28 mouse cellular contexts compared by ENCODE assay signal in genomic region chr3:117049410-117049809, GRCm38 (mm10).
DNase-seq lines count a peak whose midpoint lies in the region; ATAC-seq and TF ChIP-seq lines count a peak whose summit lies in the region.
"Had no signal": no experiment of that assay in that cellular context is flagged by ENCODE, and none has a peak within 500 bp of the region (broad histone marks: within the 10 kb centered on the region; RNA-seq: fewer than 3 reads in every experiment).

No protein-coding gene starts in this region.

- TF ChIP-seq CTCF in liver, postnatal 0 days (IDR thresholded peaks at IDR 0.05; ENCODE audit: low read depth), result no peak
- TF ChIP-seq CTCF in MEL (IDR thresholded peaks at IDR 0.05 in 2 of 3, conservative IDR thresholded peaks at IDR 0.05 in 1 of 3; ENCODE audit: control insufficient read depth in 1 of 3, insufficient read depth in 1 of 3, low read depth in 2 of 3, low read length in 3 of 3, poor library complexity in 1 of 3, severe bottlenecking in 1 of 3), result no peak

- H3K4me3 ChIP-seq in liver, postnatal 0 days (ENCODE audit: low read depth, low read length), result no peak overlapping the region
- H3K4me3 ChIP-seq in liver, embryonic 12.5 days, result no peak overlapping the region
- H3K4me3 ChIP-seq in MEL (ENCODE audit: control insufficient read depth in 1 of 2, insufficient read depth in 1 of 2, low read depth in 2 of 2, low read length in 2 of 2), result no peak overlapping the region
- H3K4me3 ChIP-seq in hindbrain, embryonic 13.5 days, result no peak overlapping the region
- H3K4me3 ChIP-seq: forebrain, embryonic 10.5 days; forebrain, embryonic 13.5 days; heart, embryonic 15.5 days; hindbrain, embryonic 10.5 days had no signal

- H3K4me2 ChIP-seq in liver, postnatal 0 days (ENCODE audit: low read depth, low read length), result no peak overlapping the region
- H3K4me2 ChIP-seq in liver, embryonic 12.5 days, result no peak overlapping the region
- H3K4me2 ChIP-seq in hindbrain, embryonic 13.5 days, result no peak overlapping the region
- H3K4me2 ChIP-seq: forebrain, embryonic 13.5 days; heart, embryonic 11.5 days; heart, embryonic 15.5 days; hindbrain, embryonic 14.5 days had no signal

- no peaks in the 10 kb centered on the region for H3K4me1 ChIP-seq in liver, postnatal 0 days (ENCODE audit: insufficient read depth)
- no peaks in the 10 kb centered on the region for H3K4me1 ChIP-seq in liver, embryonic 12.5 days
- peaks cover 0 to 10% of the 10 kb centered on the region in 2 experiments; a peak in 2 of 4 replicates for H3K4me1 ChIP-seq in MEL (ENCODE audit: control insufficient read depth in 1 of 2, insufficient read depth in 2 of 2, low read length in 2 of 2)
- H3K4me1 ChIP-seq in hindbrain, embryonic 13.5 days (replicated peaks), result no peaks in the 10 kb centered on the region
- H3K4me1 ChIP-seq: forebrain, embryonic 10.5 days; forebrain, embryonic 13.5 days; hindbrain, embryonic 10.5 days had no signal

- TF ChIP-seq POLR2A in MEL (IDR thresholded peaks at IDR 0.05; ENCODE audit: control insufficient read depth in 1 of 2, insufficient read depth in 1 of 2, low read depth in 1 of 2, low read length in 2 of 2, poor library complexity in 1 of 2), result no peak

- no peaks in the 10 kb centered on the region for H3K79me2 ChIP-seq in MEL (ENCODE audit: control insufficient read depth, insufficient read depth, low read length, poor library complexity)

- WGBS in liver, postnatal 0 days (ENCODE audit: insufficient replicate concordance), result 52% methylated on average over 3 of the region's 3 CpGs
- WGBS in liver, embryonic 12.5 days (ENCODE audit: insufficient replicate concordance), result 47% methylated on average over 3 of the region's 3 CpGs
- 74% methylated on average over 3 of the region's 3 CpGs for whole genome bisulfite sequencing in hindbrain, embryonic 13.5 days

- H3K9me3 ChIP-seq in liver, postnatal 0 days (ENCODE audit: low read length), result no peaks in the 10 kb centered on the region
- no peaks in the 10 kb centered on the region for H3K9me3 ChIP-seq in liver, embryonic 12.5 days (replicated peaks)
- H3K9me3 ChIP-seq in MEL (replicated peaks; ENCODE audit: insufficient read depth, low read length), result no peaks in the 10 kb centered on the region
- H3K9me3 ChIP-seq in hindbrain, embryonic 13.5 days, result no peaks in the 10 kb centered on the region
- H3K9me3 ChIP-seq: forebrain, embryonic 10.5 days; forebrain, embryonic 13.5 days; heart, embryonic 15.5 days; hindbrain, embryonic 10.5 days had no signal

- no peak for TF ChIP-seq RAD21 in MEL (IDR thresholded peaks at IDR 0.05; ENCODE audit: low read depth, low read length)

- peak; percentile 18 for DNase-seq in liver, postnatal 0 days
- DNase-seq in MEL (ENCODE audit: low read depth, low spot score), result peak; percentile 95
- DNase-seq in adipocyte (ENCODE audit: low spot score), result peak; percentile 29
- DNase-seq in layer of hippocampus, adult 9-11 months, result no peak
- no peak for DNase-seq in adrenal gland, postnatal 10 days
- DNase-seq: adrenal gland, adult 8-10 months; adrenal gland, postnatal 36 days; cerebellum, adult 18-20 months; cerebellum, adult 9-10 months; cerebellum, postnatal 25 days; gastrocnemius, postnatal 10 days; gastrocnemius, postnatal 36 days; heart, adult 11 months; heart, postnatal 10 days; heart, postnatal 36 days had no signal

- 0 out of 2 replicates have a peak overlapping the region, but pooled peaks have one; percentile 0 for H3K27ac ChIP-seq in liver, postnatal 0 days (ENCODE audit: low read depth)
- H3K27ac ChIP-seq in liver, embryonic 12.5 days, result no peak overlapping the region
- peak overlapping the region; percentile 5; the same call in 1 of the 2 replicates for H3K27ac ChIP-seq in MEL (ENCODE audit: control insufficient read depth, low read depth, low read length)
- no peak overlapping the region for H3K27ac ChIP-seq in hindbrain, embryonic 13.5 days
- H3K27ac ChIP-seq: forebrain, embryonic 10.5 days; forebrain, embryonic 13.5 days; heart, embryonic 15.5 days; hindbrain, embryonic 10.5 days; hindbrain, embryonic 14.5 days; hindbrain, postnatal 0 days had no signal

- peak; percentile 56; the same call in 1 of the 2 replicates for ATAC-seq in liver, postnatal 0 days
- ATAC-seq in liver, embryonic 12.5 days, result no peak
- ATAC-seq in megakaryocyte progenitor cell, adult 5-6 weeks (replicated peaks; ENCODE audit: poor library complexity), result peak; percentile 69
- ATAC-seq in hindbrain, embryonic 13.5 days (ENCODE audit: low FRiP score), result no peak
- ATAC-seq: CD4-positive, CD25-positive, alpha-beta regulatory T cell, adult 4 months; forebrain, embryonic 13.5 days; forebrain, embryonic 16.5 days; hindbrain, postnatal 0 days; inflammation-experienced regulatory T-cells, adult 6 months had no signal

- H3K27me3 ChIP-seq in liver, postnatal 0 days (ENCODE audit: insufficient read depth, low read length), result no peaks in the 10 kb centered on the region
- no peaks in the 10 kb centered on the region for H3K27me3 ChIP-seq in liver, embryonic 12.5 days (replicated peaks)
- no peaks in the 10 kb centered on the region for H3K27me3 ChIP-seq in MEL (ENCODE audit: control insufficient read depth in 1 of 2, insufficient read depth in 2 of 2, low read length in 2 of 2)
- no peaks in the 10 kb centered on the region for H3K27me3 ChIP-seq in hindbrain, embryonic 13.5 days
- H3K27me3 ChIP-seq: forebrain, embryonic 13.5 days; heart, embryonic 15.5 days had no signal

- TF ChIP-seq EP300 in liver, postnatal 0 days (IDR thresholded peaks at IDR 0.05; ENCODE audit: low read depth), result no peak
- TF ChIP-seq EP300 in MEL (IDR thresholded peaks at IDR 0.05; ENCODE audit: low read depth in 1 of 2, low read length in 2 of 2), result peak in 1 of 2 experiments; percentile 62; a peak in 2 of 4 replicates

- no peak overlapping the region for H3K9ac ChIP-seq in liver, postnatal 0 days (replicated peaks)
- H3K9ac ChIP-seq in liver, embryonic 12.5 days, result no peak overlapping the region
- no peak overlapping the region for H3K9ac ChIP-seq in MEL (ENCODE audit: control insufficient read depth, low read depth, low read length, poor library complexity, severe bottlenecking)
- H3K9ac ChIP-seq in hindbrain, embryonic 13.5 days, result no peak overlapping the region
- H3K9ac ChIP-seq: forebrain, embryonic 13.5 days; heart, embryonic 15.5 days; hindbrain, embryonic 14.5 days had no signal

- no peaks in the 10 kb centered on the region for H3K36me3 ChIP-seq in liver, postnatal 0 days (replicated peaks; ENCODE audit: insufficient read depth, low read length)
- H3K36me3 ChIP-seq in liver, embryonic 12.5 days, result no peaks in the 10 kb centered on the region
- H3K36me3 ChIP-seq in MEL (ENCODE audit: control insufficient read depth in 1 of 2, insufficient read depth in 2 of 2, low read length in 2 of 2), result peaks cover 0 to 6% of the 10 kb centered on the region in 2 experiments; a peak in 2 of 4 replicates
- H3K36me3 ChIP-seq in hindbrain, embryonic 13.5 days, result no peaks in the 10 kb centered on the region
- H3K36me3 ChIP-seq: forebrain, embryonic 10.5 days; heart, embryonic 15.5 days; hindbrain, embryonic 10.5 days had no signal

TF ChIP-seq in MEL, 35 proteins besides CTCF, POLR2A, EP300 and RAD21 (continues in another document):
- TF ChIP-seq ETS1 (IDR thresholded peaks at IDR 0.05; ENCODE audit: low read depth, low read length), result peak; percentile 87
- no peak for TF ChIP-seq MEF2A (IDR thresholded peaks at IDR 0.05; ENCODE audit: extremely low read depth, insufficient replicate concordance, low read depth, low read length, poor library complexity, severe bottlenecking)
- TF ChIP-seq POLR2AphosphoS2 (IDR thresholded peaks at IDR 0.05; ENCODE audit: low read length), result no peak
- TF ChIP-seq ZC3H11A (IDR thresholded peaks at IDR 0.05; ENCODE audit: low read depth, low read length), result no peak
- TF ChIP-seq GATA1 (IDR thresholded peaks at IDR 0.05; ENCODE audit: low read depth, low read length), result peak; percentile 43; the same call in 1 of the 2 replicates
- no peak for TF ChIP-seq RCOR1 (IDR thresholded peaks at IDR 0.05; ENCODE audit: low read depth, low read length)
- TF ChIP-seq NELFE (IDR thresholded peaks at IDR 0.05; ENCODE audit: low read depth, low read length), result no peak
- TF ChIP-seq USF2 (IDR thresholded peaks at IDR 0.05; ENCODE audit: borderline replicate concordance in 1 of 2, insufficient read depth in 1 of 2, low read depth in 1 of 2, low read length in 2 of 2), result no peak
- TF ChIP-seq ZKSCAN1 (IDR thresholded peaks at IDR 0.05; ENCODE audit: low read depth, low read length), result no peak
- TF ChIP-seq TAL1 (IDR thresholded peaks at IDR 0.05; ENCODE audit: low read length), result 0 out of 2 replicates have a peak, but pooled peaks have one; percentile 2
- no peak for TF ChIP-seq GABPA (IDR thresholded peaks at IDR 0.05; ENCODE audit: low read depth, low read length)
- no peak for TF ChIP-seq SMC3 (IDR thresholded peaks at IDR 0.05; ENCODE audit: low read depth, low read length)
- TF ChIP-seq MAFK (IDR thresholded peaks at IDR 0.05; ENCODE audit: borderline replicate concordance, low read depth, low read length), result no peak
- TF ChIP-seq SIN3A (IDR thresholded peaks at IDR 0.05; ENCODE audit: low read length), result peak; percentile 45; the same call in 1 of the 2 replicates
- no peak for TF ChIP-seq MYC (IDR thresholded peaks at IDR 0.05; ENCODE audit: low read depth, low read length)
- TF ChIP-seq KAT2A (conservative IDR thresholded peaks at IDR 0.05; ENCODE audit: low read depth, low read length), result no peak
- TF ChIP-seq MAX (IDR thresholded peaks at IDR 0.05; ENCODE audit: low read length), result no peak
- no peak for TF ChIP-seq MAZ (IDR thresholded peaks at IDR 0.05; ENCODE audit: low read depth, low read length)
- TF ChIP-seq NRF1 (IDR thresholded peaks at IDR 0.05; ENCODE audit: insufficient read depth, low read depth, low read length, poor library complexity, severe bottlenecking), result no peak
- TF ChIP-seq ZMIZ1 (IDR thresholded peaks at IDR 0.05; ENCODE audit: low read depth, low read length), result no peak
- no peak for TF ChIP-seq UBTF (IDR thresholded peaks at IDR 0.05; ENCODE audit: borderline replicate concordance, insufficient read depth, low read depth, low read length)
- no peak for TF ChIP-seq JUND (IDR thresholded peaks at IDR 0.05; ENCODE audit: low read depth, low read length)
- no peak for TF ChIP-seq POLR2AphosphoS5 (IDR thresholded peaks at IDR 0.05; ENCODE audit: borderline replicate concordance, low read depth, low read length)
- no peak for TF ChIP-seq USF1 (IDR thresholded peaks at IDR 0.05; ENCODE audit: low read depth, low read length)
- TF ChIP-seq ELF1 (IDR thresholded peaks at IDR 0.05; ENCODE audit: low read depth, low read length), result peak; percentile 54
- TF ChIP-seq BHLHE40 (IDR thresholded peaks at IDR 0.05; ENCODE audit: borderline replicate concordance, low read depth, low read length), result no peak
- no peak for TF ChIP-seq HCFC1 (IDR thresholded peaks at IDR 0.05; ENCODE audit: low read depth, low read length)
- no peak for TF ChIP-seq CHD1 (IDR thresholded peaks at IDR 0.05; ENCODE audit: low read depth, low read length)
- peak; percentile 98 for TF ChIP-seq ZNF384 (IDR thresholded peaks at IDR 0.05; ENCODE audit: low read depth, low read length)

Comparison
In these comparisons a context has a peak if more than half of its experiments do, and no peak if none do; other contexts are left out.
1. ATAC-seq: peak in liver, postnatal 0 days (single experiment) and megakaryocyte progenitor cell, adult 5-6 weeks (single experiment); none in liver, embryonic 12.5 days (single experiment) and hindbrain, embryonic 13.5 days (single experiment).
2. H3K27ac ChIP-seq: peak in liver, postnatal 0 days (single experiment) and MEL (single experiment); none in liver, embryonic 12.5 days (single experiment) and hindbrain, embryonic 13.5 days (single experiment).
3. DNase-seq: peak in liver, postnatal 0 days (single experiment), MEL (single experiment) and adipocyte (single experiment); none in layer of hippocampus, adult 9-11 months (single experiment) and adrenal gland, postnatal 10 days (single experiment).